Mouse (Mus musculus): ENCODE data around the gene Ppp2r1b.

The Ppp2r1b gene

DNA sequence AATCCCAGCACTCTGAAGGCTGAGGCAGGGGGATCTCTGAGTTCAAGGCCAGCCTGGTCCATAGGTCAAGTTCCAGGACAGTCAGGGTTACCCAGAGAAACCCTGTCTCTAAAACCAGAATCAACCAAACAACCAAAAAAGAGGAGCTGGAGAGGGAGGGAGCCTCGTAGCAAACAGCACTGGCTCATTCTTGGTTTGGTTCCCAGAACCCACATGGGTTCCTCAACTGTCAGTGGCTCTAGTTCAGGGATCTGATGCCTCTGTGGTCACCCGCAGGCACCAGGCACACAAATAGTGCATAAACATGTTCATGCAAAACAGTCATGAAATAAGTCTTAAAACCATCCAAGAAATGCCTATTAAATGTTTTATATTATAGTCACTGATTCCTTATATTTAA, 23.1 kb downstream of the Ppp2r1b start:
- DNase-seq (ENCODE audit: low spot score) = no peak

- DNase-seq (ENCODE audit: low spot score) = no peak
Observed at GRCm38 (mm10) chr9:50873210-50873609, 28.1 kb downstream of the Ppp2r1b start.

- DNase-seq (ENCODE audit: low spot score) = no peak
Observed at GRCm38 (mm10) chr9:50874031-50874430, 28.9 kb downstream of the Ppp2r1b start.

DNA sequence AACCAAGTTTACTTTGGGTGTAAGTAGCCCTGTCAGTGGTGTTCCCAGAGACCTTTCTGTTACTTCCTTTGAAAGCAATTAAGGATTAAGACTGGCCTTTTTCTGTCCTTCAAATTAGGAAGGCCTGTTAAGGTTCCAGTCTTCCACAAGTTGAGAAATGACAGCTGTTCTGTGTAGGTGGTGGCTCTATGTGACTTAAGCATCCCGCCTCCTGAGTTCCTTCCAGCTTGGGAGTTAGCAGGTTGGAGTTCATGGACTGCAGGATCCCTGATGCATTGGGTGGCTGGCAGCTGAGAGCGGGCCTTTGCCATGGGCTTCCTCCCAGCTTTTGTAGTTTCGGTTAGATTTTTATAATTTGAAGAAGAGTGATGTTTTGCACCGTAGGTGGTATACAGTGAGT, 30.4 kb downstream of the Ppp2r1b start:
- no peak for DNase-seq (ENCODE audit: low spot score)

DNA sequence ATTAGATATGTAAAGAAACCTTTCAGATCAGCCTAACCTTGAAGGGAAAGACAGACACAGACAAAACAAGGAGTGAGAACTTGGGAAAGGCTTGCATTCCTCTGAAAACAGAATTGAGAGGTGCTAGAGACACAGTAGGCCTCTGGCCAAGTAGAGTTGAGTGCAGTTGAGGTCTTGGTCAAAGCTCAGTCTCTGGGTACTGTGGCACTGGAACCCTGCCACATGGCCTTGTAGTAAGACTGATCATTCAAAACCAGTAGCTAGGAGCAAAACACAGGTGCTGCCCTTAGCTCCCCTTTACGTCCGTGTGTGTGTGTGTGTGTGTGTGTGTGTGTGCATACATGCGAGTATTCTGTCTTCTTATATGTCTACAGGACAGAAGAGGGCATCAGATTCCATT, 31.2 kb downstream of the Ppp2r1b start:
- DNase-seq (ENCODE audit: low spot score) = no peak

DNA sequence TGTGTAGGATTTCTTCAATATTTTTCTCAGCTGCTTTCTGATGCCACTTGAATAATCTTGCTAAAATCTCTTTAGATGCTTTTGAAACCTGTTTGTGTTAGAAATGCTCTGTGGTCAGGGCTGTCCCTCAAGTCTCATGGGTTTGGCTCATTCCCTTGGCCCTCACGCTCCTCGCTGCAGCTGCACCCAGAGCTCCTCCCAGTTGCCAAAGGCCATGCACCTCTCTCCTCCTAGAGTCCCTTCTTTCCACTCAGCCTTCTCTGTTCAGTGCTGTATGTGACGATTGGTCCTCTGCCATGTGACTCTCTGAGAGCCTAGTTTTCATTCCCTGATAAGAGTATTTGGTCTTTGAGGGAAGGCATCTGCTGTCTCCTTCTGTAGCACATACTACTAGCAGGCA, 32.3 kb downstream of the Ppp2r1b start:
- DNase-seq (ENCODE audit: low spot score) = no peak

- no peak for DNase-seq (ENCODE audit: low spot score)
Observed at GRCm38 (mm10) chr9:50882183-50882582, 37.1 kb downstream of the Ppp2r1b start.

GRCm38 (mm10) chr9:50884093-50884492, 39.0 kb downstream of the Ppp2r1b start:
- no peak for DNase-seq (ENCODE audit: low spot score)

DNA sequence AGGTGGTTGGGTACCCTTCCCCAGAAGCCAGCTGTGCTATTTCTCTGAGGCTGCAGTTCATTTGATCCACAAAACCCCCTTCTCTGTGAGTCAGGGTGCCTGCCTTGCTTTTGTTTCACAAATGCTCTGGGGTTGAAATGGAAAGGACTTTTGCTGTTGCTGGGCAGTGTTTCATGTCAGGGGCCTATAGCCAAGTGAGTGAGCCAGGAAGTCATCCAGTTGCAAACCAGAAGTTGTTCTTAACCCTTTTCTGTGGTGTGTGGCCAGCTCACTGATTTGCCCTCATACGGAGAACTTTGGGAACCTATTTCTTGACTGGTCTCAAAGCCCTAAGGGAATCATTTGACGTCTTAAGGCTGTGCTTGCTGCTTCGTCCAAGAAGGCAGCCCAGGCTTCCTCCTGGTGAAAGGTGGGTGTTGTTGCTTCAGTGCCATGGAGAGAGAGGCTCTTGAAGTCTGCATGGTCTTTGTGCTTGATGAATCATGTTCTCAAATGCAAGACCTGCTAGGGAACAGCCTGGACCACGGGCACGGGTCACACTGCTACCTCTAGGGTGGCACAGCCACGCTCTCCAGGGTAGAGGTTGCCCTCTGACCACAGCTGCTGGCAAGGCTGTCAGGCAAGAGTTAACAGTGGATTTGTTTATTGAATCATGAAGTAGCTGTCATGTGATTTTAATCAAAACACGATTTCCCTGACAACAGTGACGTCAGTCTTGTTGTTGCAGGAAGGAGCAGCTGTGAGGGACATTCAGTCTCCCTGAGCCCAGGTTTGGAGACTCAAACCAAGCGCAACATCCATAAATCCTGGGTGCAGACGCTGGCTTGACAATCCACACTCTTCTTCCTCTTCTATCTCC, 39.9 kb downstream of the Ppp2r1b start:
- peak; percentile 40 for DNase-seq (ENCODE audit: low spot score)

DNA sequence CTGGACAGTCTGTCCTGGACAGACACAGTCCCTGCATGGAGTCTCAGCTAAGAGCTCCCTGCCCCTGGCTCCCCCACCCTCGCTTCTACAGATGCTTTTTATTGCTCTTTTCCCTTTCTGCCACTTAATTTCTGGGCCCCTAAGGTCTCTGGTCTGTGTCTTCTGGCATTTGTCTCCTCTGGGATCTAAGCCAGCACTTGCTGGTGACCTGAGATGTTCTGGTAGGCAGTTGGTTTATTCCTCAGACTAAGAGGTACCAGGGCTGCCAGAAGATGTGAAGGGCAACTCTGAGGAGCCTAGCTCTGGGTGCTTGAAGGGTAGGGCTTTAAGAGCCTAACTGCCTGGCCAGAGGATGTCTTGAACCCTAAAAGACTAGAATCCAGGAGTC, 40.5 kb downstream of the Ppp2r1b start:
- DNase-seq (ENCODE audit: low spot score) = no peak

DNA sequence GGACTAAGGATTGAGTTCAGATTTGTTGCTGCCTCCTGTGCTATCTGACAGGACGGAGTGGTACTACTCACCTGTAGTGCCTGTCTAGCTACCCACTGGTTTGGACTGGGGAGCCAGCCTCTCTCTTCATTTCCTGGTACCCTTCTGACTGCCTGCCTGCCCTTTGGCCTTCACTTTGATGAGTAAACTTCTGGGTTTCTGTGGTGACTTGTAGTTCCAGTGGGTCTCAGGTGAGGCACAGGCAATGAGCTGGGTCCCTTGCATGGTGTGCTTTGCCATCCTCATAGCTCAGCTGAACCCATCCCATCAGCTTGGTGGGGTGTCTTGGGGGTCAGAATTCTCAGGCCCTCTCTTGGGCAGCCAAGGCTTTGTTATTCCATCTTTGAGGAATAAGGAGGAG, 41.8 kb downstream of the Ppp2r1b start:
- DNase-seq (ENCODE audit: low spot score) = no peak

- DNase-seq (ENCODE audit: low spot score) = no peak
Observed at GRCm38 (mm10) chr9:50887351-50887750, 42.2 kb downstream of the Ppp2r1b start.

- DNase-seq (ENCODE audit: low spot score) = no peak
Observed at GRCm38 (mm10) chr9:50889211-50889610, 44.1 kb downstream of the Ppp2r1b start.

DNA sequence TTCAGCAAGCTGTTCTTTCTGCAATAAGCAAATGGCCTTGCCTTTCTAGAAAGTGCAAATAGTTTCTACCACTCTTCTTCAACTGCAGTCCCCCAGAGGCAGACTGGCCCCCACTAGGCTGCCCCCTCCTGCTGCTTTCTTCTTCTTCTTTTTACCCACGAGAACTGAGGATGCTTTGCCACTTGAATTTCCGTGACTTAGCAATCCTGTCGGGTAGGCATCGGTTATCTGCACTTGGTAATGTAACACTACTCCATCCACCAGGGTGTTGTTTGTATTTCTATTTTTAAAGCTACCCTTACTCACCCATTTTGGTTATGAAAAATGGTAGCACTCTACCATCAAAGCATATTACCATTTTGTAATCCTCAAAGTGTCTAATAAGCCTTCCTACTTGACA, 44.9 kb downstream of the Ppp2r1b start:
- DNase-seq (ENCODE audit: low spot score) = no peak

- DNase-seq (ENCODE audit: low spot score) = no peak
Observed at GRCm38 (mm10) chr9:50890494-50891090, 45.5 kb downstream of the Ppp2r1b start.

- no peak for DNase-seq (ENCODE audit: low spot score)
Observed at GRCm38 (mm10) chr9:50893665-50894064, 48.6 kb downstream of the Ppp2r1b start.

DNA sequence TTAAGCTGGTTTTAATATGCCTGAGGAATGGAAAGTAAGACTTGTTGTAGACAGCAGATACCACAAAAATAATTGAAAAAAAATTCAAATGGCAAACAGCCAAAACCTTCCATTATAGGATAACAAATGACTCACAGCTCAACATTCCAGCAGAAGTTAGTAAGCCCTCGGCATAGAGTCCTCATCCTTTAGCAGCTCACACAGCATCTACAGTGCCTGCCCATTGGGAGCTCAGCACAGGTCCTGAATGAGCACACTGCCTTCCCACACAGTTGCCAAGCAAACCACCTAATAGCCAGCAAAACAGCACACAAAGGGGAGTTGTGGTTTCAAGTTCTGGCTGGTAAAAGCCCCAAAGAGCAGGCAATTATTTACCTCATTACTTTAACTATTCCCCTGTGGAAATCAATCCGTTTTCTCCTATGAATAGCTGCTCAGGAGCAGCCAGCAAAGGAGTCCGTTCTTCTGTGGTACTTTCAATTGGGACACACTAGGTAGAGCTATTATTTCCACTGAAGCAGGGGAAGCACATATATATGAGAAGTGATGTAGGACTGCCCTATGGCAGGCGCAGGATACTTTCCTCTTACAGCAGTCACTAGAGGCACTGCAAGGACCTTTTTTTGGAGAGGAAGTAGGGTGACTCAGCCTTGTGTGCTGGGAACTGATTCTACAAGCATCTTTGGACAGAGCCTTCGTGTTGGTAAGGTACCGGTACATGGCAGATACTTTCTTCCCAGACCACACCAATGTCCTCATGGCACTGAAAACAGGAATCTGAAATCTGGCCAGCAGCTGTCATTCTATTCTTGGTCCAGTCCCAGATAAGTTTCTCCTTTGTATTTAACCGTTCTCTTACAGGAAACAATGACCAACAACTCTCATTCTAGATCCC, 55.2 kb downstream of the Ppp2r1b start:
- DNase-seq (ENCODE audit: low spot score) = no peak

DNA sequence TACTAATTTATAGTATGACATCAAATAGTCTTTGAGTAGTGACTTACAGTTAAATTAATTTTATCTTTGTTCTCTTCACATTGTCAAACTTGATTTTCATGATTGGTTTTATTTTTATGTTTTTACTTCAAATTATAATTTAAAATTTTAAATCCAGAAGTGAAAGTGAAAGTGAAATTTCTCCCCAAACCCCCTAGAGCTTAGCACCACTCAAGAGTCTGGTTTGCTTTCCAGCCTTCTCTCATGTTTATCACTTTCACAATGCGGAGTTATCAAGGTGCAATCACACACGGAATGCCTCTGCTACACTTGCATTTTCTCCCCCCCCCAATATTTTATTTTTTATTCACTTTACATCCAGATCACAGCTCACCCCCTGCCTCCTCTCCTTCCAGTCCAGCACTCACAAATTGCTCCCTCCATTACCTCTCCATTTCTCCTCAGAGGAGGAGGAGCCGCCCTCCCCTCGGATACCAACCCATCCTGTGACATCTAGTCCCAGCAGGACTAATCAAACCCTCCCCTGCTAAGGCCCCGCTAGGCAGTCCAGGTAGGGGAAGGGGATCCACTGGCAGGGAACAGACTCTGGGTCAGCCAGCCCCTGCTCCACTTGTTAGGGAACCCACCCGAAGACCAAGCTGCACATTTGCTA, 59.2 kb downstream of the Ppp2r1b start:
- DNase-seq (ENCODE audit: low spot score) = no peak

- no peak for DNase-seq (ENCODE audit: low spot score)
Observed at GRCm38 (mm10) chr9:50905321-50905720, 60.2 kb downstream of the Ppp2r1b start.

GRCm38 (mm10) chr9:50911861-50912515, 66.9 kb downstream of the Ppp2r1b start:
- DNase-seq (ENCODE audit: low spot score) = no peak

GRCm38 (mm10) chr9:50918131-50918530, 73.0 kb downstream of the Ppp2r1b start:
- DNase-seq (ENCODE audit: low spot score) = no peak

GRCm38 (mm10) chr9:50919554-50919953, 74.5 kb downstream of the Ppp2r1b start:
- no peak for DNase-seq (ENCODE audit: low spot score)
